In genomic region chr10:86279579-86280168, GRCm38 (mm10) we compare ENCODE assay signal across 24 mouse cellular contexts. TPM values are rescaled to one million over a fixed set of nuclear protein-coding genes. Genes with fewer than 3 reads are reported as not detected.
A peak's percentile ranks its signal among the peaks of the same experiment; 100 is the strongest.
DNase-seq lines count a peak whose midpoint lies in the region; ATAC-seq lines count a peak whose summit lies in the region.
"Had no signal": no experiment of that assay in that cellular context is flagged by ENCODE, and none has a peak within 500 bp of the region (broad histone marks: within the 10 kb centered on the region; RNA-seq: fewer than 3 reads in every experiment).

No protein-coding gene starts in this region.

- H3K4me3 ChIP-seq in liver, embryonic 11.5 days (ENCODE audit: low read depth, low read length), result no peak overlapping the region
- H3K4me3 ChIP-seq: forebrain, embryonic 13.5 days; heart, adult 2 months; heart, embryonic 15.5 days; hindbrain, embryonic 10.5 days had no signal

- H3K27ac ChIP-seq in liver, embryonic 11.5 days (ENCODE audit: low read depth, low read length), result no peak overlapping the region
- H3K27ac ChIP-seq: forebrain, embryonic 13.5 days; heart, adult 2 months; heart, embryonic 15.5 days; hindbrain, embryonic 10.5 days; hindbrain, embryonic 14.5 days had no signal

- H3K27me3 ChIP-seq in liver, embryonic 11.5 days (replicated peaks; ENCODE audit: control insufficient read depth, insufficient read depth, low read length), result no peaks in the 10 kb centered on the region; the same call in 1 of the 2 replicates
- H3K27me3 ChIP-seq: CH12.LX; forebrain, embryonic 13.5 days; heart, embryonic 15.5 days; Patski had no signal

- no peaks in the 10 kb centered on the region for H3K9me3 ChIP-seq in liver, embryonic 11.5 days (ENCODE audit: control insufficient read depth, low read length)
- H3K9me3 ChIP-seq: forebrain, embryonic 13.5 days; heart, embryonic 15.5 days; hindbrain, embryonic 10.5 days had no signal

- no peak overlapping the region for H3K4me2 ChIP-seq in liver, embryonic 11.5 days
- H3K4me2 ChIP-seq: forebrain, embryonic 13.5 days; heart, embryonic 11.5 days; heart, embryonic 15.5 days; hindbrain, embryonic 14.5 days had no signal

- 77% methylated on average over 7 of the region's 7 CpGs for WGBS in liver, embryonic 11.5 days

- DNase-seq in frontal cortex, postnatal 14 days (ENCODE audit: low spot score in 2 of 2), result no peak
- peak; percentile 14 for DNase-seq in right cerebral cortex, postnatal 25 days
- no peak for DNase-seq in right cerebral cortex, postnatal 14 days
- DNase-seq in telencephalon, adult 2 months (ENCODE audit: low read depth, low spot score), result peak; percentile 60
- DNase-seq in liver, embryonic 11.5 days (ENCODE audit: low spot score), result no peak
- DNase-seq: adrenal gland, postnatal 25 days; cerebellum, adult 11 months; cerebellum, adult 8-10 months; cerebellum, postnatal 25 days; gastrocnemius, postnatal 14 days; heart, adult 2 months; heart, postnatal 14 days had no signal

- no peak overlapping the region for H3K9ac ChIP-seq in liver, embryonic 11.5 days (ENCODE audit: low read depth, low read length)
- H3K9ac ChIP-seq: forebrain, embryonic 13.5 days; heart, embryonic 15.5 days; hindbrain, embryonic 14.5 days had no signal

- H3K36me3 ChIP-seq in liver, embryonic 11.5 days (ENCODE audit: control insufficient read depth, insufficient read depth, low read length), result no peaks in the 10 kb centered on the region
- H3K36me3 ChIP-seq: heart, embryonic 15.5 days; hindbrain, embryonic 10.5 days had no signal

- no peaks in the 10 kb centered on the region for H3K4me1 ChIP-seq in liver, embryonic 11.5 days (replicated peaks; ENCODE audit: control insufficient read depth, insufficient read depth, low read length)
- H3K4me1 ChIP-seq: forebrain, embryonic 13.5 days; heart, embryonic 15.5 days; hindbrain, embryonic 10.5 days had no signal

- ATAC-seq in frontal cortex, adult (ENCODE audit: low TSS enrichment), result peak; percentile 77
- ATAC-seq in hematopoietic stem cell, adult 5-6 weeks (replicated peaks in 1 of 2; ENCODE audit: insufficient read depth in 1 of 2, low FRiP score in 2 of 2, low TSS enrichment in 1 of 2, low read depth in 1 of 2, poor library complexity in 2 of 2, severe bottlenecking in 2 of 2), result peak; percentile 48 to 51; a peak in 1 of 4 replicates
- ATAC-seq in cerebellum, adult (ENCODE audit: insufficient number of reproducible peaks, low FRiP score, low TSS enrichment), result no peak
- no peak for ATAC-seq in liver, embryonic 11.5 days (replicated peaks; ENCODE audit: low FRiP score)
- ATAC-seq: activated CD4-positive, CD25-positive, alpha-beta regulatory T cell, adult 4 months; forebrain, embryonic 13.5 days; intestine, embryonic 16.5 days; Patski had no signal

RNA-seq across cellular contexts. Expression of gene Timp3, which starts 20.5 kb away (rescaled TPM):
- total RNA-seq in hematopoietic stem cell, adult 5-6 weeks (2017), result 1.7 and 2.4 TPM in 2 replicates
- 32.3 and 33.2 TPM in 2 replicates for polyA plus RNA-seq in liver, embryonic 11.5 days (2014; fragmentation: Nextera tagmentation; extraction: Ambion mirVana)
- polyA plus RNA-seq: activated CD4-positive, CD25-positive, alpha-beta regulatory T cell, adult 4 months had no signal

Comparison
In these comparisons a context has a peak if more than half of its experiments do, and no peak if none do; other contexts are left out.
1. DNase-seq: peak in right cerebral cortex, postnatal 25 days (single experiment) and telencephalon, adult 2 months (single experiment); none in frontal cortex, postnatal 14 days (0 of 2), right cerebral cortex, postnatal 14 days (single experiment) and liver, embryonic 11.5 days (single experiment).
2. ATAC-seq: peak in frontal cortex, adult (single experiment) and hematopoietic stem cell, adult 5-6 weeks (2 of 2); none in cerebellum, adult (single experiment) and liver, embryonic 11.5 days (single experiment).